Mouse (Mus musculus) hindlimb bud, embryonic 11.5 days (tissue): Measurements from ENCODE around the gene Slc39a7.
"Not testable (repeated sequence)": the region's sequence is repeated elsewhere in the genome, so short reads cannot be mapped to it uniquely, and the experiment has no call there.

Experiments used
- DNase-seq: peaks from one replicate; pipeline ENCODE4 v3.0.0-alpha.2; 2012; ENCODE audit warnings: low read depth, low spot score; ENCODE audit errors: extremely low spot score

Gene Slc39a7

DNA sequence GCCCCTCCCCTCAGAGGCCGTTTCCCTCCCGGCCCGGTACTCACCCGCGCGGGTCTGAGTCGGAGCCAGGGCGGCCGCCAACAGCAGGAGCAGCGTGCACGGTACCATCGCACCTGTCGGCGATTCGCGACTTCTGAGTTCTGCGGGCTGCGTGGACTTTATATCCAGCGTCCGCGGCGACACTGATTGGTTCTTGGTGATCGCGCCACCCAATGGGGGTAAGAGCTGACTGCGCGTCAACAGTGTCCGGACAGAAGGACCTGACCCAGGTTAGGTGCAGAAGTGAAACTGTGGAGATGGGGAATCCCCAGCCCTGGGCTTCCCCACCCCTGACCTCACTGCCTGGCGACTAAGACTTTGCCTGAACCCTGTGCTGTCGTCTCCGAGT is 31.3 kb downstream of the Slc39a7 start, which contains the start of gene H2-K1:
Gene H2-K1 (minus strand): TSS at position 198 of the 388 bp plus-strand sequence.
- peak; percentile 44 for DNase-seq

DNA sequence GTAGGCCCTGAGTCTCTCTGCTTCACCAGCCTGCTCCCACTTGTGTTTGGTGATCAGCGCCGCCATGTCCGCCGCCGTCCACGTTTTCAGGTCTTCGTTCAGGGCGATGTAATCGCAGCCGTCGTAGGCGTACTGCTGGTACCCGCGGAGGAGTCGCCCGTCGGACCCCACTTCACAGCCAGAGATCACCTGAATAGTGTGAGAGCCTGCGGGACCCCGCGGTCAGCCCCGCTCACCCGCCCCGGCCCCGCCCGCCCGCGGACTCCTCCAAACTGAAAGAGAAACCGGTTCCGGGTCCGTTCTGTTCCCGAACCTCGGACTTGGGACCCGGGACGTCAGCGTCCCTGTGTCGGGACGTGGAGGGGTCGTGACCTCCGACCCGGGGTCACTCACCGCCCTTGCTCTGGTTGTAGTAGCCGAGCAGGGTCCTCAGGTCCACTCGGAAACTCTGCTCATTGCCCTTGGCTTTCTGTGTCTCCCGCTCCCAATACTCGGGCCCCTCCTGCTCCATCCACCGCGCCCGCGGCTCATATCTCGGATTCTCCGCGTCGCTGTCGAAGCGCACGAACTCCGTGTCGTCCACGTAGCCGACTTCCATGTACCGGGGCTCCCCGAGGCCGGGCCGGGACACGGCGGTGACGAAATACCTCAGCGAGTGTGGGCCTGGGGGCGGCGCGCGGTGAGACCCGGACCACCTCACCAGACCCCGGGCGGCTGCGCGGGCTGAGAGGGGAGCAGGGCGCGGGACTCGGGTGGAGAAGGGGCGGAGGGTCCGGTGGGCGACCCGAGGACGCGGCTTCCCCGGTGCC is 31.9 kb downstream of the Slc39a7 start:
- no peak for DNase-seq

- DNase-seq, result not testable (repeated sequence)
These were observed 32.8 kb downstream of the Slc39a7 start for GRCm38 (mm10) chr17:33998697-33999096.

DNA sequence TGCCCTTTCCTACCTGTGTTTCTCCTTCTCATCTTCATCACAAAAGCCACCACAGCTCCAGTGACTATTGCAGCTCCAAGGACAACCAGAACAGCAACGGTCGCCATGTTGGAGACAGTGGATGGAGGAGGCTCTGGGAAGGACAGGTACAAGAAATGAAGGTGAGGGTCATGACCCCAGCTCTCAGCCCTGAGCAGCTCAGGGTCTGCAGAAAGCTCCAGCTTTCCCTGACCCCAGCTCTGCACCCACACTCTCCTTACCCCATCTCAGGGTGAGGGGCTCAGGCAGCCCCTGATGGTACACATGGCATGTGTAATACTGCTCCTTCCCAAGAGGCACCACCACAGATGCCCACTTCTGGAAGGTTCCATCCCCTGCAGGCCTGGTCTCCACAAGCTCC is 34.5 kb downstream of the Slc39a7 start:
- not testable (repeated sequence) for DNase-seq

- no peak for DNase-seq
These were observed 35.8 kb downstream of the Slc39a7 start for GRCm38 (mm10) chr17:33995651-33996050.

GRCm38 (mm10) chr17:33994959-33995358 is 36.5 kb downstream of the Slc39a7 start:
- DNase-seq, result no peak

- DNase-seq, result no peak
These were observed 39.5 kb downstream of the Slc39a7 start for GRCm38 (mm10) chr17:33991788-33992664.

GRCm38 (mm10) chr17:33982136-33982535 is 49.3 kb downstream of the Slc39a7 start:
- DNase-seq, result not testable (repeated sequence)

GRCm38 (mm10) chr17:33981192-33981909 is 50.1 kb downstream of the Slc39a7 start:
- not testable (repeated sequence) for DNase-seq

GRCm38 (mm10) chr17:33980181-33981035 is 51.1 kb downstream of the Slc39a7 start:
- DNase-seq, result no peak

GRCm38 (mm10) chr17:33979512-33980050 is 51.9 kb downstream of the Slc39a7 start:
- no peak for DNase-seq

DNA sequence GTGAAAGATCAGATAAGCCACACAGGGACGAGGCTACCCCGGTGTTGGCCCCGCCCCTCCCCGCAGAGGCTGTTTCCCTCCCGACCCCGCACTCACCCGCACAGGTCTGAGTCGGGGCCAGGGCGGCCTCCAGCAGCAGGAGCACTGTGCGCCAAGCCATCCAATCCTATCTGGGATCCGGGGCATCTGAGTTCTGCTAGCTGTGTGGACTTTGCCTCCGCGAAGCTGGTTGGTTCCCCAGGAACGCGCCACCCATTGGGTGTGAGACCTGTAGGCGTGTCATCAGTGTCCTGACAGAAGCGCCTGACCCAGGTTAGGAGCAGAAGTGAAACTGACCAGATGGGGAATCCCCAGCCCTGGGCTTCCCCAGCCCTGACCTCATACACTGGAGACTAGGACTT is 52.9 kb downstream of the Slc39a7 start:
- no peak for DNase-seq
